7 mouse cellular contexts compared by ENCODE assay signal in the genomic region with DNA sequence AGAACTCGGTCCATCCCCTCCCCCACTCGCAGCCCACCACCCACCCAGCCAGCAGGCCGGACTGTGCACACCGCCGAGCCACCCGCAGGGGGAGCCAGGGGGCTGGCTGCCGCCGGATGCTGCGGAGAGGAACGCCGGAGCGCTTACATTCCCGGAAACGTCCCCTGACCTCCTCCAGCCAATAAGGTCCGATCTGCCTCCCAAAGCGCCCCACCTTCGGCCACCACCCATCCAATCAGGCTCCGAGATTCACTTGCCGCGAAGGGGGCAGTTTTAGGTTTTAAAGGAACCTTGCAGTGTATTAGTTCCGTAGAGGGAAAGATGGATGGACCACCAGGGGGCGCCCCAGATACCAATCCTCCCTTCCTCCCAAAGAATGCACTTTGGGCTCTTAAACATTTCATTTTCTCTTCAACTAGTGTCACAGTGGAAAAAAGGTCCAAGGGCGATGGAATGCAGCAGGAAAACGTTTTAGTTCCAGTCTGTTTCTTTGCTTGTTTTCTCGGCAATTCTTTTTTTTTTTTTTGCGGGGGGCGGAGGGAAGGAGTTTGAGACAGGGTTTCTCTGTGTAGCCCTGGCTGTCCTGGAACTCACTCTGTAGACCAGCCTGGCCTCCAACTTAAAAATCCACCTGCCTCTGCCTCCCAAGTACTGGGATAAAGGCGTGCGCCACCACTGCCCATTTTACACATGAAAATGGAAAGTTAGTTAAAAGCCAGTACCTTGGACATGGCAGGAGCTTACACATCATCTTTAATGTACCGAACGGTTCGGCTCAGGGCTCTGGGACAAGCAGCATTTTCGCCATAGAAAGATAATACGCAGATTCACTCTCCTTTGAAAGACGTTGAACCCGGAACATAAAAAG. TPM values are rescaled to one million over a fixed set of nuclear protein-coding genes. Genes with fewer than 3 reads are reported as not detected.
A peak's percentile ranks its signal among the peaks of the same experiment; 100 is the strongest.
DNase-seq lines count a peak whose midpoint lies in the region; ATAC-seq lines count a peak whose summit lies in the region.

No protein-coding gene starts in this region.

- DNase-seq in adrenal gland, postnatal 25 days = peak; percentile 95
- DNase-seq in heart, adult 11 months = peak; percentile 100
- DNase-seq in kidney, adult 18-20 months = peak; percentile 97
- peak; percentile 97 for DNase-seq in limb, embryonic 11.5 days (ENCODE audit: low spot score)
- peak; percentile 97 for DNase-seq in midbrain, embryonic 14.5 days
- DNase-seq in spleen, adult 18-20 months = peak; percentile 95 to 97

- 6% methylated on average over 36 of the region's 36 CpGs for WGBS in embryonic facial prominence, embryonic 12.5 days
- WGBS in limb, embryonic 11.5 days = 7% methylated on average over 36 of the region's 36 CpGs
- 6% methylated on average over 36 of the region's 36 CpGs for WGBS in midbrain, embryonic 14.5 days

- H3K36me3 ChIP-seq in embryonic facial prominence, embryonic 12.5 days = peaks cover 15% of the 10 kb centered on the region
- peaks cover 5% of the 10 kb centered on the region; the same call in 1 of the 2 replicates for H3K36me3 ChIP-seq in limb, embryonic 11.5 days (ENCODE audit: control insufficient read depth, insufficient read depth, low read length)
- H3K36me3 ChIP-seq in midbrain, embryonic 14.5 days (ENCODE audit: control insufficient read depth, insufficient read depth, low read length) = peaks cover 27% of the 10 kb centered on the region

- peak overlapping the region; percentile 87 for H3K9ac ChIP-seq in embryonic facial prominence, embryonic 12.5 days
- peak overlapping the region; percentile 68; the same call in 1 of the 2 replicates for H3K9ac ChIP-seq in limb, embryonic 11.5 days (ENCODE audit: low read length)
- peak overlapping the region; percentile 66 for H3K9ac ChIP-seq in midbrain, embryonic 14.5 days (replicated peaks; ENCODE audit: low read length)

- peaks cover 29% of the 10 kb centered on the region for H3K4me1 ChIP-seq in embryonic facial prominence, embryonic 12.5 days
- peaks cover 15% of the 10 kb centered on the region for H3K4me1 ChIP-seq in limb, embryonic 11.5 days (ENCODE audit: control insufficient read depth, insufficient read depth, low read length)
- H3K4me1 ChIP-seq in midbrain, embryonic 14.5 days (ENCODE audit: control insufficient read depth, insufficient read depth, low read length) = peaks cover 25% of the 10 kb centered on the region

- H3K9me3 ChIP-seq in embryonic facial prominence, embryonic 12.5 days = no peaks in the 10 kb centered on the region
- no peaks in the 10 kb centered on the region for H3K9me3 ChIP-seq in limb, embryonic 11.5 days (ENCODE audit: control insufficient read depth, low read length)
- H3K9me3 ChIP-seq in midbrain, embryonic 14.5 days (ENCODE audit: control insufficient read depth, low read length) = no peaks in the 10 kb centered on the region

- H3K4me3 ChIP-seq in embryonic facial prominence, embryonic 12.5 days = peak overlapping the region; percentile 93
- H3K4me3 ChIP-seq in limb, embryonic 11.5 days (ENCODE audit: low read depth, low read length) = peak overlapping the region; percentile 62
- H3K4me3 ChIP-seq in midbrain, embryonic 14.5 days (replicated peaks; ENCODE audit: low read depth, low read length) = peak overlapping the region; percentile 97

- peak; percentile 86 for ATAC-seq in embryonic facial prominence, embryonic 12.5 days (ENCODE audit: insufficient number of reproducible peaks, insufficient read depth, low FRiP score, low TSS enrichment)
- ATAC-seq in limb, embryonic 11.5 days (ENCODE audit: insufficient number of reproducible peaks, low FRiP score, low TSS enrichment, low read depth) = peak; percentile 87
- ATAC-seq in midbrain, embryonic 14.5 days (ENCODE audit: low FRiP score, low TSS enrichment) = peak; percentile 89

- peak overlapping the region; percentile 80 for H3K27ac ChIP-seq in embryonic facial prominence, embryonic 12.5 days
- H3K27ac ChIP-seq in limb, embryonic 11.5 days (replicated peaks; ENCODE audit: low read depth, low read length) = peak overlapping the region; percentile 43; the same call in 1 of the 2 replicates
- H3K27ac ChIP-seq in midbrain, embryonic 14.5 days (replicated peaks; ENCODE audit: low read depth, low read length) = peak overlapping the region; percentile 88

- H3K27me3 ChIP-seq in embryonic facial prominence, embryonic 12.5 days = no peaks in the 10 kb centered on the region
- H3K27me3 ChIP-seq in limb, embryonic 11.5 days (ENCODE audit: control insufficient read depth, insufficient read depth, low read length) = no peaks in the 10 kb centered on the region
- H3K27me3 ChIP-seq in midbrain, embryonic 14.5 days (ENCODE audit: control insufficient read depth, insufficient read depth, low read length) = no peaks in the 10 kb centered on the region

- peak overlapping the region; percentile 84 for H3K4me2 ChIP-seq in embryonic facial prominence, embryonic 12.5 days (replicated peaks)
- H3K4me2 ChIP-seq in limb, embryonic 11.5 days (ENCODE audit: low read depth, severe bottlenecking) = peak overlapping the region; percentile 86
- H3K4me2 ChIP-seq in midbrain, embryonic 14.5 days (ENCODE audit: low read length) = peak overlapping the region; percentile 98

RNA-seq across cellular contexts. Expression of gene Nabp2, which starts 1.4 kb away (rescaled TPM):
- total RNA-seq in adrenal gland, postnatal 25 days (2021) = 74.6 and 75.0 TPM in 2 replicates
- polyA plus RNA-seq in embryonic facial prominence, embryonic 12.5 days (2016; fragmentation: Nextera tagmentation; extraction: Ambion mirVana) = 67.6 and 70.1 TPM in 2 replicates
- 89.9 and 91.8 TPM in 2 replicates for polyA plus RNA-seq in limb, embryonic 11.5 days (2014; fragmentation: Nextera tagmentation; extraction: Ambion mirVana)
- 142 and 144 TPM in 2 replicates for polyA plus RNA-seq in midbrain, embryonic 14.5 days (2014; fragmentation: Nextera tagmentation; extraction: Ambion mirVana)

RNA-seq across cellular contexts. Expression of gene Rnf41, which starts 1.5 kb away (rescaled TPM):
- total RNA-seq in adrenal gland, postnatal 25 days (2021) = 35.9 and 44.4 TPM in 2 replicates
- 44.5 and 50.5 TPM in 2 replicates for polyA plus RNA-seq in embryonic facial prominence, embryonic 12.5 days (2016; fragmentation: Nextera tagmentation; extraction: Ambion mirVana)
- polyA plus RNA-seq in limb, embryonic 11.5 days (2014; fragmentation: Nextera tagmentation; extraction: Ambion mirVana) = 34.3 and 34.6 TPM in 2 replicates
- polyA plus RNA-seq in midbrain, embryonic 14.5 days (2014; fragmentation: Nextera tagmentation; extraction: Ambion mirVana) = 80.3 and 96.2 TPM in 2 replicates

RNA-seq across cellular contexts. Expression of gene Slc39a5, which starts 8.9 kb away (rescaled TPM):
- total RNA-seq in adrenal gland, postnatal 25 days (2021) = not detected in 2 replicates
- polyA plus RNA-seq in embryonic facial prominence, embryonic 12.5 days (2016; fragmentation: Nextera tagmentation; extraction: Ambion mirVana) = 0.33 TPM in 1 of 2 replicates, not detected in the other
- 0.07 and 0.20 TPM in 2 replicates for polyA plus RNA-seq in limb, embryonic 11.5 days (2014; fragmentation: Nextera tagmentation; extraction: Ambion mirVana)
- polyA plus RNA-seq in midbrain, embryonic 14.5 days (2014; fragmentation: Nextera tagmentation; extraction: Ambion mirVana) = not detected in 2 replicates

RNA-seq across cellular contexts. Expression of gene Ankrd52, which starts 33.0 kb away (rescaled TPM):
- total RNA-seq in adrenal gland, postnatal 25 days (2021) = 72.3 and 75.1 TPM in 2 replicates
- polyA plus RNA-seq in embryonic facial prominence, embryonic 12.5 days (2016; fragmentation: Nextera tagmentation; extraction: Ambion mirVana) = 14.8 and 15.4 TPM in 2 replicates
- 12.0 and 12.8 TPM in 2 replicates for polyA plus RNA-seq in limb, embryonic 11.5 days (2014; fragmentation: Nextera tagmentation; extraction: Ambion mirVana)
- 13.3 and 14.1 TPM in 2 replicates for polyA plus RNA-seq in midbrain, embryonic 14.5 days (2014; fragmentation: Nextera tagmentation; extraction: Ambion mirVana)

RNA-seq across cellular contexts. Expression of gene Coq10a, which starts 41.1 kb away (rescaled TPM):
- total RNA-seq in adrenal gland, postnatal 25 days (2021) = 74.4 and 80.2 TPM in 2 replicates
- 15.0 and 17.9 TPM in 2 replicates for polyA plus RNA-seq in embryonic facial prominence, embryonic 12.5 days (2016; fragmentation: Nextera tagmentation; extraction: Ambion mirVana)
- 8.5 and 11.0 TPM in 2 replicates for polyA plus RNA-seq in limb, embryonic 11.5 days (2014; fragmentation: Nextera tagmentation; extraction: Ambion mirVana)
- polyA plus RNA-seq in midbrain, embryonic 14.5 days (2014; fragmentation: Nextera tagmentation; extraction: Ambion mirVana) = 50.5 and 53.0 TPM in 2 replicates

Comparison
In these comparisons a context has a peak if more than half of its experiments do, and no peak if none do; other contexts are left out.
1. Peak in every context shown above with its lines: DNase-seq, ATAC-seq, H3K4me3 ChIP-seq and H3K27ac ChIP-seq.